Mouse (Mus musculus): ENCODE data around the gene Dot1l.
"Not testable (repeated sequence)": the region's sequence is repeated elsewhere in the genome, so short reads cannot be mapped to it uniquely, and the experiment has no call there.

The Dot1l gene

DNA sequence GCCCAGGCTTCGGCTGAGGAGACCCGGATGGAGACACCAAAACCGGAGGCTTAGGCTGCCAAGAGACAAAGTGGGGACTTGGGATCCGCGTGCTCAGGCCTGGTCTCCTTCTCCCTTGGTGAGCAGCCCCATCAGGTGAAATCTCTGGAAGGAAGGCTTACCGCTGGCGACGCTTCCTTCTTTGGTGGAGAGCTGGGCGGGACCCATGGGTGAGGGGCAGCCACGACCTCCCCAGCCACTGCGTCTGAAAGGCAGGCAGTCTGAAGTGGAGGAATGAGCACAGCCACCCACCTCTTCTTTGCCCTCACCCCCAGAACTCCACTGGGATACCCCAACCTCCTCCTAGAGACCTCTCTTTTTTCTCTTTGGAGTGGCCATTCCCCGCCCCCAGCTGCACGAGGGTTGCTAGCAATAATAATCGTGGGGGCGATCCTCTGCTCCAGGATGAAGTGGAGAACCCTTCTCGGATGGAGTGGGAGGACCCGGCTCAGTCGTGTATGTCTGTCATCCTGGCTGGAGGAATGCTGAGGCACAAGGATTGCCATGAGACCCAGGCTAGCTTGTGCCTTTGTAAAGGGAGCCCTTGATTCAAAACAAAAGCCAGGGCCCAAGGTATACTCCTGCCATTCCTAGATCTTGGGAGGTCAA is 54.1 kb downstream of the Dot1l start:
- DNase-seq (ENCODE audit: low read depth, low spot score): no peak

GRCm38 (mm10) chr10:80810084-80810483 is 55.1 kb downstream of the Dot1l start:
- DNase-seq (ENCODE audit: low read depth, low spot score): no peak

- DNase-seq (ENCODE audit: low read depth, low spot score): no peak
Observed at GRCm38 (mm10) chr10:80812391-80813041, 57.5 kb downstream of the Dot1l start.

- DNase-seq (ENCODE audit: low read depth, low spot score): no peak
Observed at GRCm38 (mm10) chr10:80813366-80813765, 58.4 kb downstream of the Dot1l start, which contains the start of gene Jsrp1. Jsrp1 (minus strand) TSS chr10:80813498.

- DNase-seq (ENCODE audit: low read depth, low spot score): no peak
Observed at GRCm38 (mm10) chr10:80814800-80815199, 59.8 kb downstream of the Dot1l start.

- DNase-seq (ENCODE audit: low read depth, low spot score): not testable (repeated sequence)
Observed at GRCm38 (mm10) chr10:80816303-80816702, 61.3 kb downstream of the Dot1l start.

DNA sequence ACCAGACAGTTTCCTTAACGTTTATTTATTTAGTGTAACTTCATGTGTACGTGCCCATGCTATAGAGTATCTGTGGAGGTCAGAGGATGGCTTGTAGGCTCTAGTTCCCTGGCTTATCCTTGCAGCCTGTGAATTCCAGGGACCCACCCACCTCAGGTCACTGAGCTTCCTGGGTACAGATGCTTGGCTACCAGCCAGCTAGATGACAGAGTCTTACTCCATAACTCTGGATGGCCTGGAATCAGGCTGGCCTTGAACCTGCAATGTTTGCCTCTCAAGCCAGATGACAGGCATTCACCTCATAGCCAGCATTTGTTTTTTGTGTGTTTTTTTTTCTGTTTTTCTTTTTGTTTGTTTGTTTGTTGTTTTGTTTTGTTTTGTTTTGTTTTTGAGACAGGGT is 62.2 kb downstream of the Dot1l start:
- no peak for DNase-seq (ENCODE audit: low read depth, low spot score)

- DNase-seq (ENCODE audit: low read depth, low spot score): not testable (repeated sequence)
Observed at GRCm38 (mm10) chr10:80817955-80818354, 62.9 kb downstream of the Dot1l start.

DNA sequence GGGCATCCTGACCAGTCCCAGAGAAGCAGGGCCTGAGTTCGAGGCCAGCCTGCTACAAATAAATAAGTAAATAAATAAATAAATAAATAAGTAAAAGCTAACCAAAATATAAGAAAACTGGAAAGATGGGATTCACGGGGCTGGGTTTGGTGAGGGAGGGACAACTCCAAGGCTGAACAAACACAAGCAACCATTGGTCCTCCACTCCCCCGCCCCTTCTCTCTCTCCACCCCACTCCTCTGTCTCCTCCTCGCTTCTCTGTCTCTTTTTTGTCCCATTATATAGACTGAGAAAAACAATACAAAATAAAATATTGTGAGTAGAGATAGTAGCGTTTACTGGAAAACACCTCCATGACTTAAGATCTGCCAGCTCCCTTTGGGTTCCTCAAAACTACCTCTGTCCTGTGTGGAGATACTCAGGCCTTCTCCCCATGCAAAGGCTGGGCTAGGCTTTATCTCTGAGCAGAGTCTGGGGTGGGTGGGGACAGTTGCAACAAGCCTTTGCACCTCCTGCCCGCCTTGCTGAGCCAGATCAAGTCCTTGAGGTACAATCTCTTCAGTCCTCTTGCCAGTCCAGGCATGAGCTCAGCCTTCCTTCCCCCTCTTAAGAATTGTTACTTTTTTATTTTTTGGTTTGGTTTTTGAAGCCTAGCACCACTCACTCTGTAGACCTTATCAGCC is 63.7 kb downstream of the Dot1l start:
- no peak for DNase-seq (ENCODE audit: low read depth, low spot score)

- no peak for DNase-seq (ENCODE audit: low read depth, low spot score)
Observed at GRCm38 (mm10) chr10:80819406-80819805, 64.4 kb downstream of the Dot1l start.

DNA sequence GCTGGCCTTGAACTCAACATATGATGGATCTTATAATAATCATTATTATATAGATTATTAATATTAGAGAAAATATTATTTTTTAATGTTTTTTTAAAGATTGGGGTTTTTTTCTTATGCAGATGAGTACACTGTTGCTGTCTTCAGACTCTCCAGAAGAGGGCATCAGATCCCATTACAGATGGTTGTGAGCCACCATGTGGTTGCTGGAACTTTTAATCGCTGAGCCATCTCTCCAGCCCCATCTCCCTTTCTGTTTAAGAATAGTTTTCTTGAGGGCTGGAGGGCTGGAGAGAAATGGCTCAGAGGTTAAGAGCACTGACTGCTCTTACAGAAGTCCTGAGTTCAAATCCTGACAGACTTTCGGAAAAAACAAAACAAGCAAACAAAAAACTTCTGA is 67.0 kb downstream of the Dot1l start:
- no peak for DNase-seq (ENCODE audit: low read depth, low spot score)

DNA sequence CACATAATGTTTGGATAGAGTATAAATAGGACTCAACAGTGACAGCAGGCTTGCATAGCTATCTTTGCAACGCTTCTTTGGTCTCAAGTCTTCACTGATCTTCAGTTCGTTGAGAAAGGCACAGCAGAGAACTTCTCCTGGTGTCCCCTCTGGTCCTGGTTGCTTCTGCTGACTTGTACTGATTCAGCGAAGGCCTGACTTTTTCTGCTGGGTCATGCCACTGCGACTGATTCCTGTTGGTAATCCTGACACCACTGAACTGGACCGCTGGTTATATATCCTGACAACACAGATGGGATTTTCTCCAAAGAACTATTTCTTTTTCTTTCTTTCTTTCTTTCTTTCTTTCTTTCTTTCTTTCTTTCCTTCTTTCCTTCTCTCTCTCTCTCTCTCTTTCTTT is 67.5 kb downstream of the Dot1l start:
- DNase-seq (ENCODE audit: low read depth, low spot score): no peak

DNA sequence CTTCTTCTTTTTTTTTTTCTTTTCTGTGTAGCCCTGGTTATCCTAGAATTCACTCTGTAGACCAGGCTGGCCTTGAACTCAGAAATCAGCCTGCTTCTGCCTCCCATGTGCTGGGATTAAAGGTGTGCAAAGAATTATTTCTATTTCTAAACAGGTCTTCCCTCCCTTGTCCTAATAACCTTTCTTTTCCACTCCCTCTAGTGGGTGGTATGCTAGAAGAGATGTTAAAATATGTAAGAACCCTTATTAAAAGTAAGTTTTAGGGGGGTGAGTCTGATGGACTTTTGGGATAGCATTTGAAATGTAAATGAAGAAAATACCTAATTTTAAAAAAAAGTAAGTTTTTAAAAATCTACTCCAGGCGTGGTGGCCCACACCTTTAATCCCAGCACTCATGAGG is 68.3 kb downstream of the Dot1l start:
- DNase-seq (ENCODE audit: low read depth, low spot score): no peak

GRCm38 (mm10) chr10:80823847-80824643 is 69.0 kb downstream of the Dot1l start:
- no peak for DNase-seq (ENCODE audit: low read depth, low spot score)

DNA sequence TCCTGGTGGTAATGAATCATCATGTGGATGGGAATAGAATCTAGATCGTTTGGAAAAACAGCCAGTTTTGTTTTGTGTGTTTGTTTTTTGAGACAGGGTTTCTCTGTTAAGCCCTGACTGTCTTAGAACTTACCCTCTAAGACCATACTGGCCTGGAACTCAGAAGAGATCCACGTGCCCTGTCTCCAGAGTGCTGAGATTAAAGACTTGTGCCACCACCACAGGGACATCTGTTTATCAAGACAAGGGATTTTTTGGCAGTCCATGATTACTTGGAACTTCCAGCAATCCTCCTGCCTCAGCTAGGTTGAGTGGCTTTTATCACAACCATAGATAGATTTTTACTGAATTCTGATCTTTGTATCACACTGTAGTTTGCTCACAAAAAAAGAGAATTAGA is 69.8 kb downstream of the Dot1l start:
- DNase-seq (ENCODE audit: low read depth, low spot score): no peak

DNA sequence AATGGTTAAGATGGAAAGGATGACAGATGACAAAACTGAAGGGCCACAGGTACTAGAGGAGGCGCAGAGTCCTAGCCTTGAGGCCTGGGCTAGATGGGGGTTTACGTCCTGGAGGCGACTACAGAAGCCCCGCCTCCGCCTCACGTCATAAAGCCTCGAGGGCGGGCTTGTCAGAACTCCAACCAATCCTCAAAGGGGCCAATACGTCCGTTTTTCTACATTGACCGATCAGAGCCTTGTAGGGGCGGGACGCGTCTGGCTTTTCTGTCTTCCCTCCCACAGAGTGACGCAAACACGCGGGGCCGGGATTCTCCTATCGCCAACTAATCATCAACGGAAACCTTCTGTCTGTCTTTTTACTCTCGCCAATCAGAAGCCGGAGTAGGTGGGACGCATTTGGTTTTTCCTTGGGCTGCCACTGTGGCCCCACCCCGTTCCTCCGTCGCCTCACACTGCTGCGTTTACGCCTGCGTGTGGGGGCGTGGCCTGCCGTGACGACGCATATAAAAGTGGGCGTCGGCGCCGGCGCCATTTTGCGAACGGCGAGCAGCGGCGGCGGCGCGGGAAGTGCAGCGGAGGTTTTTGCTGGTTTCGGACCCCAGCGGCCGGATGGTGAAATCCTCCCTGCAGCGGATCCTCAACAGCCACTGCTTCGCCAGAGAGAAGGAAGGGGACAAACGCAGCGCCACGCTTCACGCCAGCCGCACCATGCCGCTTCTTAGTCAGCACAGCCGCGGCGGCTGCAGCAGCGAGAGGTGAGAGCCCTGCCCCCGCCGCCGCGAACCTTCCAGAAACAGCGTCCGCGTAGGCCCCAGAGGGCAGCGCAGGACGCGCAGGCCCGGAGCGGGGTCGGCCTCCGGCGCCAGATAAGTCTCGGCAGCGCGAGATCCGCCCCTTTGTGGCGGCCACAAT is 71.4 kb downstream of the Dot1l start, which contains the start of gene Oaz1:
Oaz1 (plus strand) TSS at position 506 of the 912 bp plus-strand sequence.
- peak; percentile 100 for DNase-seq (ENCODE audit: low read depth, low spot score)

GRCm38 (mm10) chr10:80827063-80827869 is 72.3 kb downstream of the Dot1l start:
- DNase-seq (ENCODE audit: low read depth, low spot score): no peak

DNA sequence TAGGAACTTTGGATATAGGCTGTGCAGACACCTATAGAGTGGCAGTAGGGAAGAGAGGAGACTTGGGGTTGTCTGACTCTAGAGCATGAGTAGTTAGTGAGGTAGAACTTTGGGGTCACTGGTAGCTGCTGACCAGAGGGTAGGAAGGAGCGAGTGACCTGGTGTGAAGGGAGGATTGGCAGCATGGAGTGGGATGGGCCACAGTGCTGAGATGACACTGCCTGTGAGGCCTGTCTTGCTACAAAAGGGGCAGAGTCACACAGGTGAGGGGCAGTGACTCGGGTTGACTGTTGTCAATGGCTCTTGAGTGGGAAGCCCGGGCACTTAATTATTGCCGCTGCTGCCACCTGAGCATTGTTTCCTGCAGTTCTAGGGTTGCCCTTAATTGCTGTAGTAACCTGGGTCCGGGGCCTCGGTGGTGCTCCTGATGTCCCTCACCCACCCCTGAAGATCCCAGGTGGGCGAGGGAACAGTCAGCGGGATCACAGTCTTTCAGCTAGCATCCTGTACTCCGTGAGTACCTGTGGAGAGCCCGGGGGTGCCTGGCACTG is 72.9 kb downstream of the Dot1l start:
- no peak for DNase-seq (ENCODE audit: low read depth, low spot score)

DNA sequence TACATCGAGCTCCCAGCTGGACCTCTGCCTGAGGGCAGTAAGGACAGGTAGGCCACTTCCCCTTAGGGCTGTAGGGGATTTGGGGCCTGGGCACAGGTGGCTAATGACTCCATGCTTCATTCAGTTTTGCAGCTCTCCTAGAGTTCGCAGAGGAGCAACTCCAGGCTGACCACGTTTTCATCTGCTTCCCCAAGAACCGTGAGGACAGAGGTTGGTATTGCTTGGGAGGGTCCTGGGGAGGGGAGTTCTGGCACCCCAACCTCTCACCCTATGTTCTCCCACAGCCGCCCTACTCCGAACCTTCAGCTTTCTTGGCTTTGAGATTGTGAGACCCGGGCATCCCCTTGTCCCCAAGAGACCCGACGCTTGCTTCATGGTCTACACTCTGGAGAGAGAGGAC is 73.6 kb downstream of the Dot1l start:
- not testable (repeated sequence) for DNase-seq (ENCODE audit: low read depth, low spot score)
